Mouse (Mus musculus): Measurements from ENCODE around the gene Reep6. TPM values are rescaled to one million over a fixed set of nuclear protein-coding genes. Genes with fewer than 3 reads are reported as not detected.
"Not testable (repeated sequence)": the region's sequence is repeated elsewhere in the genome, so short reads cannot be mapped to it uniquely, and the experiment has no call there.

The Reep6 gene
- polyA plus RNA-seq, 1 experiment, result 4.6 TPM

DNA sequence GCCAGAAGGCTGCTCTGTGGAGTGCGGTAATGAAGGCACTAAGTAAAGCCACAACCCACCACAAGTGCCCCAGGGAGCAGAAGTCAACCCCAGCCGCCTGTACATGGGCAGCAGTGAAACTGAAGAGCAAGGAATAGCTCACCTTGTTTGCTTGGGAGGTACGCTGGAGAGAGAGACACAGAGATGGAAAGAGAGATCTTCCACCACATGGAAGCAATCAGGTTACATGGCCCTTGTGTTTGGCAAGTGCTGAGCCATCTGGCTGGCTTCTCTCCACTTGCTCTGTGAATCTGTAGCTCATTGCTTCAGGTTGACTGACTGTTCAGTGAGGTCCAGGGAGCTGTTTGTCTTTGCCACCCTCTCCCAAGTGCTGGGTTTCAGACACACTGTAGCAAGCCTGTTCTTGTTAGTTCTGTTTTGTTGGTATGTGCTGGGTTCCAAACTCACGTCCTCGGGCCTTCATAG lies 2.8 kb downstream of the Reep6 start:
- TF ChIP-seq POLR2A (IDR thresholded peaks at IDR 0.05; ENCODE audit: borderline replicate concordance, extremely low read depth, insufficient read depth, insufficient read length, poor library complexity, severe bottlenecking), result no peak
- no peak for TF ChIP-seq CTCF (IDR thresholded peaks at IDR 0.05; ENCODE audit: borderline replicate concordance, extremely low read depth, insufficient read depth, insufficient read length)
- no peak for DNase-seq (ENCODE audit: low read depth)

DNA sequence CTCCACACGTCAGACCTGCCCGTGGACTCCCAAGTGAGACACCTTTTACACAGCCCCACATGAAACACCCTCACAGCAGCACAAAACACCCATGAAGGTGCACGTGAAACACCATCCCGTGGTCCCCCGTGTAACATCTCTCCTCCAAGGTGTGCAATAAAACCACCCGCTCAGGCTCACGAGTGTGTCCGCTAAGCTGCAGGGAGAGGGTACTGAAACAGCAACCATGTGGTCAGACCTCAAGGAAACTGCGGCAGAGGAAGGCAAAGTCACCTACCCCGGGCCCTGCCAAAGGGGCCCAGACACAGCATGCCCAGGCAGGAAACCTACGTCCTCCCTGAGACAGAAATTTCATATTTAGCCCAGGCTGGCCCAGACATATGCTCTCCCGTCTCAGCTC lies 6.5 kb downstream of the Reep6 start:
- DNase-seq (ENCODE audit: low read depth), result no peak
- TF ChIP-seq CTCF (IDR thresholded peaks at IDR 0.05; ENCODE audit: borderline replicate concordance, extremely low read depth, insufficient read depth, insufficient read length) (no peak), POLR2A (IDR thresholded peaks at IDR 0.05; ENCODE audit: borderline replicate concordance, extremely low read depth, insufficient read depth, insufficient read length, poor library complexity, severe bottlenecking) (no peak)

DNA sequence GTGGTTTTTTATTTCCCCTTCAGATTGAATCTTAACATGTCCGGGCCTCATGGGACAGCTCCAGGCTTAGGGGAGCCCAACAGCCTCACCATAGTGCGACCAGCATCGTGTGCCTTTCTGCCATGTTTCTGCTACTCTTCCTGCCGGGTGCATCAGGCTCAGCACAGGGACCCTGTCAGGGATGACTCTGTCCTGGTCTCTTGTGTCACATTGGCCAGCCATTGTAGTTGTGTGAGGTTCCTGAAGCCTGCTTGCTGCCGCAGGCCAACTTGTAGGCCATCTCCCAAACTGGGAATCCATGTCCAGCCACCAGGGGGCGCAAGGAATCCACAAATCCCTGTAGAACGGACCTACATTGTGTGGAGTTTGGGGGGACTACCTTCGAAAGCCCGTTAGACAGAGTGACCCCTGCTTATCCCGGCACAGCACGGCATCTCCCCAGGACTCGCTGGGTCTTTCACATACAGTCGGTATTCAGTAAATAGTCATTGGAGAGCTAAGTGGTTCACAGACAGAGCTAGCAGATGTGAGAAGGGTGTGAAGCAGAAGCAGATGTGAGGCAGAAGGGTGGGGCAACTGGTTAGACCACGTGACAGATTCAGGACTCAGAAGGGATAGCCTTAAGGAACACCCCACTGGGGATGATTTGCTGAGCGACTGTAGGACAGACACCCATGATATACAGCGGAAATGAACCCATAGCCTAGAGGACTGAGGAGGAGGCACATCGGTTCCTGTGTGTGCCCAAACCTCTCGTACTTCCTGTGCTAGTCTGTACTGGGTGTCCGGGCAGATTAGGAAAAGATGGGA lies 10.4 kb downstream of the Reep6 start:
- peak; percentile 88 for DNase-seq (ENCODE audit: low read depth)
- TF ChIP-seq CTCF (IDR thresholded peaks at IDR 0.05; ENCODE audit: borderline replicate concordance, extremely low read depth, insufficient read depth, insufficient read length) (peak; percentile 95), POLR2A (IDR thresholded peaks at IDR 0.05; ENCODE audit: borderline replicate concordance, extremely low read depth, insufficient read depth, insufficient read length, poor library complexity, severe bottlenecking) (no peak)

DNA sequence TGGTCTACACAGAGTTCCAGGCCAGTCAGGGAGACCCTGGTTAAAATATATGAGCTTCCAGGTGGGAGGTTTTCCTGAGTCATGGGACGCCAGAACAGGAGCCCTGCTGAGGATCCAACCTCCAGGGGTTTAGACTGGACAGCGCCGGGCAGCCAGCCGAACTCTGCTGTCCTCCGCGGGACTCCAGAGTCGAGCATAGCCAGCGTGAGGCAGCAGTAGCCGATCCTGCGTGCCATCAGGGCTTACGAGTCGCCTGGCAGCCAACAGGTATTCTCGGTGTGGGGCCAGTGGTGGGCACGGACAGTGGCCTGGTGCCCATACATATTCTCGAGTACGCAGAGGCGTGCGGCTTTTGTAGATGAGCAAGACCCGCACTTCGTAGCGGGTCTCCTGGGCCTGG lies 11.3 kb downstream of the Reep6 start:
- TF ChIP-seq POLR2A (IDR thresholded peaks at IDR 0.05; ENCODE audit: borderline replicate concordance, extremely low read depth, insufficient read depth, insufficient read length, poor library complexity, severe bottlenecking) (no peak), CTCF (IDR thresholded peaks at IDR 0.05; ENCODE audit: borderline replicate concordance, extremely low read depth, insufficient read depth, insufficient read length) (no peak)
- no peak for DNase-seq (ENCODE audit: low read depth)

DNA sequence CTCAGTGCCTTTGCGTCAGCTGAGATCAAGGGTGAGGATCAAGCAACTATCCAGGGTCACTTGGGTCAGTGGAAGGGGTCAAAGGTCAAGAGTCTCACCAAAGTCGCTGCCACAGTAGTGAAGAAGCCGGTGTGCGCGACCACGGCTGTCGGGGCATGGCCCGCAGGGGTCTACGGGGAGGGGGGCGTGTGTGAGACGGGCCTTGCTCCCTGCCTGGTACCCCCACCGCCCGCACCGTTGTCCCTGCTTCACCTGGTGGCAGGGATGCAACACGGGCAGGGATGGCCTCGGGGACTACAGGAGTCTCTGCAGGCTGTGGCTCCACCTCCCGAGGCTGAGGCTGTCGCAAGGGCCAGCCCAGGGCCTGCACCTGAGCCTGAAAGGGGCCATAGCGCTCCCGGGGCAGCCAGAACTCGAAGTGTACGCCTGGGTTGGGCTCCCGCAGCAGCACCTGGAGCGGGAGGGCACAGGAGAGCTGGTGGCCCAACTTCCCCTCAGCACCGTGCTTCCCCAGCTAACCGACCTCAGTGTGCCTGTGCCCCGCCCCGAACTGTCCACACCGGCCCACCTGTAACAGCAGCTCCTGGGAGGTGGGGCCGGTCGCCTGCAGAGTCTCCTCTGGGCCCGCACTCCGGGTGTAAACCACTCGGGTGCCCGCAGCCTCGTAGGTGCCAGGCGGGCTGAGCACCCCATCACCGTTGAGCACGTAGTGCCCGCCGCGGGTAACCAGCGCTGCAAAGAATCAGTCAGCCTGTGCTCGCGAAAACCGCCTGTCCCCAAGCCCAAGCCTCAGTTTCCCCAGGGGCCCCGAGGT lies 11.9 kb downstream of the Reep6 start:
- no peak for DNase-seq (ENCODE audit: low read depth)
- TF ChIP-seq POLR2A (IDR thresholded peaks at IDR 0.05; ENCODE audit: borderline replicate concordance, extremely low read depth, insufficient read depth, insufficient read length, poor library complexity, severe bottlenecking) (no peak), CTCF (IDR thresholded peaks at IDR 0.05; ENCODE audit: borderline replicate concordance, extremely low read depth, insufficient read depth, insufficient read length) (no peak)

DNA sequence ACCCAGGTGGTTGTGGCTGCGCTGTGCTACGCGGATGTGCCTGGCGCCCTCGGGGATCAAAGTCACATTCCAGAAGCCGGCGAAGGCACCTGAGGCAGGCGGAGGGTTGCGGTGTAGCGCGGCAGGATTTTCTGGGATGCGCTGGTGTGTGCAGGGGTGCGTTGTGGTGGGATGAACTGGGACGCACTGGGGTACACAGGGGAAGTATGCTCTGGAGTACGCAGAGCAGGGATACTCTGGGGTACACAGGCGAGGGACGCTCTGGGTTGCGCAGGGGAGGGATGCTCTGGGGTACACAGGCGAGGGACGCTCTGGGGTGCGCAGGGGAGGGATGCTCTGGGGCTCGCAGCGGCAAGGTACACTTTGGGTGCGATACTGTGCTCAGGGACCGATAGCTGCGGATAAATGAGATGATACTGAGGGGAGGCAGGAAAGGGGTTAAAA lies 12.6 kb downstream of the Reep6 start:
- no peak for DNase-seq (ENCODE audit: low read depth)
- TF ChIP-seq CTCF (IDR thresholded peaks at IDR 0.05; ENCODE audit: borderline replicate concordance, extremely low read depth, insufficient read depth, insufficient read length), result no peak
- TF ChIP-seq POLR2A (IDR thresholded peaks at IDR 0.05; ENCODE audit: borderline replicate concordance, extremely low read depth, insufficient read depth, insufficient read length, poor library complexity, severe bottlenecking), result no peak

DNA sequence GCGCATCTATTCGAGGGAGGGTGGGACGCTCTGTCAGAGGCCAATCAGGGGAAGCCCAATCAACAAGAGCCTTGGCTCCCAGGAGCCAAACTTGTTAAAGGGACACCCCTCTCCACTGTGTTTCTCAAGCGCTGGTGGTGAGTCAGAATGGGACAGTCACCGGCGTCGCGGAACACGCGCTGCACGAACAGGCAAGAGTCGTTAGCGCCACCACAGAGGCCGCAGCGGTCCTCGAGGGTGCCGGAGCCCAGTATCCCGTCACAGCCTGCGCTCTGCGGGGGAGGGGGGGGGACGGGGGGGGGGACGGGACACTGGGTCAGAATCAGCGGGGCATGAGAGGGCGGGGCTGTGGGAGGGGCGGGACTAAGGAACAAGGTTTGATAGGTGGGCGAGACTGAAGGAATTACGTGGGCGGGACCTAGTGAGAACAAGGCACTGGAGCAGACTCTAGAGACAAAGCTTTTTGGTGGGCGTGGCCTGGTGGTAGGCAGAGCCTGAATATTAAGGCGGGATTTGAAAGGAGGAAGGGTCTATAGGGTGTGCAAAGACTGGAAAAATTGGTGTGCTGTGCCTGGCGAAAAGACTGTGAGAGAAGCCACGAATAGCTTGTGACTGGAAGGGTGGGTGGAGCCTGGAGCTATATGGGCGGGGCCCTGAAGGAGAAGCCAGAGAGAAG lies 13.1 kb downstream of the Reep6 start:
- peak; percentile 86 for DNase-seq (ENCODE audit: low read depth)
- no peak for TF ChIP-seq POLR2A (IDR thresholded peaks at IDR 0.05; ENCODE audit: borderline replicate concordance, extremely low read depth, insufficient read depth, insufficient read length, poor library complexity, severe bottlenecking)
- TF ChIP-seq CTCF (IDR thresholded peaks at IDR 0.05; ENCODE audit: borderline replicate concordance, extremely low read depth, insufficient read depth, insufficient read length), result no peak

DNA sequence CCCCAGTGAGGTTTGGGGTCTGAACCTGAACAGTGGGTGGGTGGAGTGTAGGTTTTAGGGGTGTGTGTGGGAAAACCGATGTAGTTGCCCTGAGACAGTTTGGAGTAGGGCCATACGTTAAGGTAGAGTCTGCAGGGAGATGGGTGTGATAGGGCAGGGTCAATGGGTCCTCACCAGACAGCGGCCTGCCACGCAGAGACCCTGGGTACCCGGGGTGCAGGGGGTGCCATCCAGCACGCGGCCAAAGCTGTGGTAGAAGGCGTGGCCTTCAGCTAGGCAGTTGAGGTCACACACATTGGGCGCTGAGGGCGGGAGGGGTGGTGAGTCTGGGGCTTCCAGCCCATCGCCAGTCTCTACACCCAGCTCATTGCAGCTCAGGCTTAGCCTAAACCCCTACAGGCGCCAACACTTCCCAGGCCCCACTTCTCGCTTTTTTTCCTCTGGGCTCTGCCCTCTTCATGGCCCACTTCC lies 13.7 kb downstream of the Reep6 start:
- no peak for DNase-seq (ENCODE audit: low read depth)
- TF ChIP-seq POLR2A (IDR thresholded peaks at IDR 0.05; ENCODE audit: borderline replicate concordance, extremely low read depth, insufficient read depth, insufficient read length, poor library complexity, severe bottlenecking) (no peak), CTCF (IDR thresholded peaks at IDR 0.05; ENCODE audit: borderline replicate concordance, extremely low read depth, insufficient read depth, insufficient read length) (no peak)

DNA sequence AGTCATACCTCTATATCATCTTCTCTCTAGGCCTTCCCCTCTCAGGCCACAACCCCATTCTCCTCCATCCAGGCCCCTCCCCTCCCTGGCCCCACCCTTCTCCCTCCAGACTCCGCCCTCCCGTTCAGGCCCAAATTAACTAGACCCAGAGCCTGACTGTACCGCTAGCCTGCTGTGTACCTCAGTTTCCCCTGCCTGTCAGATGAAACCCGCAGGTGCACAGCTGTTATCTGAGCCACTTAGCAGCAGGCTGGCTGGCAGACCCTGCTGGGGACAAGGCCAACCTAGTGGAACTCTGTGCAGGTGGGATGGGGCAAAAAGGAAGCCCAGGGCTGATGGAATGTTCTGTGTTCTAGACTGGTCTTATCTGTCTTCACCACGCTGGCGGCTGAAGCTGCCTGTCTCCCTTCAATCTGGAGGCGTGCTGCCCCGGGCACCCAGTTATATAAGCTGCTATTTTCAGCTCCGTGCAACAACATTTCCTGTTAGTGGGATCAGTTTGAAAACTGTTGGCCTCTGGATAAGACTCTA lies 14.4 kb downstream of the Reep6 start:
- TF ChIP-seq CTCF (IDR thresholded peaks at IDR 0.05; ENCODE audit: borderline replicate concordance, extremely low read depth, insufficient read depth, insufficient read length) (no peak), POLR2A (IDR thresholded peaks at IDR 0.05; ENCODE audit: borderline replicate concordance, extremely low read depth, insufficient read depth, insufficient read length, poor library complexity, severe bottlenecking) (no peak)
- no peak for DNase-seq (ENCODE audit: low read depth)

DNA sequence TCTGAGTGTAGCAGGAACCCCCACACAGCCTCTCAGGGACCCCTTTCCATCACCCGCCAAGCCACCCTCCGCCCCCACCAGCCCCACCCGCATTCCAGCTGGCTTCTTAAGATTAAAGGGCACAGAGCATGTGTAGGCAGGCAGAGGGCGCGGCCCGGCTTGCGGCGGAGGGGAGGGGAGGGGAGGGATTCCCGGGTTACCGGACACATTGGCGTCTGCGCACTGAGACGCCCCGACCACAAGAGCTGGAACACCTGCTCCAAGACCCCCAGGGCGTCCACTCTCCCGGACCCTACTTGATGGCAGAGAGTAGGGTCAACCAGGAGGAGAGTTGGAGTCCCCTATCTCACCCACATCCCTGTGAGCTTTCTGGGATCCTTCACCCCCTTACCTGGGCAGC lies 15.4 kb downstream of the Reep6 start:
- TF ChIP-seq CTCF (IDR thresholded peaks at IDR 0.05; ENCODE audit: borderline replicate concordance, extremely low read depth, insufficient read depth, insufficient read length), result no peak
- TF ChIP-seq POLR2A (IDR thresholded peaks at IDR 0.05; ENCODE audit: borderline replicate concordance, extremely low read depth, insufficient read depth, insufficient read length, poor library complexity, severe bottlenecking), result no peak
- DNase-seq (ENCODE audit: low read depth), result no peak

DNA sequence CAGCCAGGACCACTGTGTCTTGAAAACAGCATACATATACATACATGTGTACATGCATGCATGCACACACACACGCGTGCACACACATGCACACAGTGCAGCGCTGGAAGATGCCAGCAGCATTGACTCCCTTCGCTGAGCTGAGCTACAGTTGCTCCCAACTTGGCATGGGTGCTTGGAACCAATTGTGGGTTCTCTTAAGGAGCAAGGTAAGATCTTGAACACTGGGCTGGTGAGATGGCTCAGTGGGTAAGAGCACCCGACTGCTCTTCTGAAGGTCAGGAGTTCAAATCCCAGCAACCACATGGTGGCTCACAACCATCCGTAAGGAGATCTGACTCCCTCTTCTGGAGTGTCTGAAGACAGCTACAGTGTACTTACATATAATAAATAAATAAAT lies 16.2 kb downstream of the Reep6 start:
- not testable (repeated sequence) for DNase-seq (ENCODE audit: low read depth)
